Mouse (Mus musculus): ENCODE measurements around the gene Fstl4.

DNA sequence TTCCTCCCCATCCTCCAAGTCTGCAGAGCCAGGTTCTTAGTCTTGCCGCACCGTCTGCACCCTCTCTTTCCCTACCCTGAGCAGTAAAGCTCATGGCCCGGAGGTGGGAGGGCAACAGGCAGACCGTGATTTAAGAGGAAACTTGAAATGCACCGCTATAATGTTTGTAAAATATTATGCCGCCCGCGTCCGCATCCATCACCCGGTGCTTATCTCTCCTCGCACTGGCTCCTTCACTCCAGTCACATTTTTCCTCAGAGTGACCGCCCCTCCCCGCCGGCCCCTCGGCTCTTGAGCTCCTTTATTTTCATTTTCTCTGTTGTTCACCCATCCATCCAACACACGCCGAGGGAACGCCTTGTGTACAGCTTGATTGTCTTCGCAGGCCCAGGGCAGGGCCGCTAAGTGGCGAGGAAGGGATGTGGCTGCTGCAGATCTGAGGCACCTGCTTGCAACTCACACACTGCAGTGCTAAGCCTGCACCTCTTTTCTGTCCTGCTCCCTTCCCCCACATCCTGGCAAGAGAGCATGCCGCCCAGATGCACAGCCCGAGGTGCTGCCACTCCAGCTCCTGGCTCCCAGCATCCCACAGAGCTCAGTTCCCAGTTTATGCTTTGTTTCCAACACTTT is 368.1 kb downstream of the Fstl4 start:
- TF ChIP-seq POLR2A (IDR thresholded peaks at IDR 0.05; ENCODE audit: extremely low read depth, insufficient read depth, low read length) (no peak), CTCF (IDR thresholded peaks at IDR 0.05; ENCODE audit: low read depth, low read length) (no peak)

All from liver, adult 2 months (tissue).